Mouse (Mus musculus) gonadal fat pad, adult 2 months (tissue): ENCODE data around the gene Pbp2. TPM values are rescaled to one million over a fixed set of nuclear protein-coding genes. Genes with fewer than 3 reads are reported as not detected.

Experiments
- DNase-seq: peaks from one replicate; pipeline ENCODE4 v3.0.0-alpha.2; 2012; ENCODE audit warnings: low read depth
- polyA plus RNA-seq: library from polyadenylated mRNA; depleted of rRNA; stranded (reverse); fragments of >200 nt; gene quantifications from 2 replicates; pipeline ENCODE4 v1.2.3, GENCODE M21; 2012

Gene Pbp2
- polyA plus RNA-seq, 1 experiment: 0.61 TPM

DNA sequence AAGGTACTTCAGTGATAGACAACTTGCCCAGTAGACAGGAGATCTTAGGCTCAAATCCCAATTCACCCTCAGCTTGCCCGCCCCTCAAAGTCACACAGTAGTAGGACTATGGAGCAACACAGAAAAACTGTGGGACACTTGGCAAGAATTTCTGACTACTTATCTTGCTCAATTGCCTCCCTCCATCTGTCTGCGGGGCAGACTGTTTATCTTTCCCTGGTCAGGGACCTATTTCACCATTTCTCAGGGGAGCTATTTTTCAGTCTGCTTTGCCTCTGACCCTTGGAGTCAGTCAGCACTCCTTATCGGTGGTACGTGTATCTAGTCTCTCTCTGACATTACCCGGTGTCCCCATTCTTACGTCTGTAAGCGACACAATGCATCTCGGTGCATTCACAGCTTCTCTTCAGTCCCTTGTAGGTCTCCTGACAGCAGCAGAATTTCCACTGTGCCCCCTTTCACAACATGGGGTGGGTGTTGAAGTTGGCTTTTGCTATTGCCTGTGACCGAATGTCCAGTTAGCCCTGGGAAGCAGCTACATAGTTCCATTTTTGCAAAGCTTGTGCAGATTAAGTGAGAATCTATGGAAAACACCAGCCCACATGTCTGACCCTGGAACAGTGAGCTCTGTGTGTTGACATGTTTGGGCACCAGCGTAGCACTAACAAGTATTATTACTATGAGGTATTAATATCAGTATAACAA is 7.6 kb downstream of the Pbp2 start:
- DNase-seq: no peak

- DNase-seq: no peak
Measured at GRCm38 (mm10) chr6:135300469-135300868, 9.7 kb downstream of the Pbp2 start.

- DNase-seq: no peak
Measured at GRCm38 (mm10) chr6:135299024-135299550, 11.1 kb downstream of the Pbp2 start.

DNA sequence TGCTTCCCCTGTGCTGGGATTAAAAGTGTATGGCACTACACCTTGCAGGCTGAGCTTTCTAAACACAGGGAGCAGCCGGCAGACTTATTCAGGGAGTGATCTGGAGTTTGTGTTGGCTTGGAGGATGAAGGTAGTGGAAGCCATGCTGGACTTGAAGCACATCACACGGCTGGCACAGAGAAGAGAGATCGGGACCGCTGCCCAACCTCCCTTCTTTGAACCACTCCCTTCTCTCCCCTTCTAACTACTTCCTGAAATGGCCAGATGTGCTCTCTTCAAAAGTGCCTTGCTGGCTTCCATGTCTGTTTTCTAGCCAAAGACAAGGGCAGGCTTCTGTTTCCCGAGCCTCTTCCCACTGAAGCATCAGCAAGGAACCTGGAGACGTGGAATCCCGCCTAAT is 12.6 kb downstream of the Pbp2 start:
- no peak for DNase-seq

GRCm38 (mm10) chr6:135296267-135296666 is 13.9 kb downstream of the Pbp2 start:
- no peak for DNase-seq

- DNase-seq: peak; percentile 67
Measured at GRCm38 (mm10) chr6:135295082-135295861, 14.9 kb downstream of the Pbp2 start.

DNA sequence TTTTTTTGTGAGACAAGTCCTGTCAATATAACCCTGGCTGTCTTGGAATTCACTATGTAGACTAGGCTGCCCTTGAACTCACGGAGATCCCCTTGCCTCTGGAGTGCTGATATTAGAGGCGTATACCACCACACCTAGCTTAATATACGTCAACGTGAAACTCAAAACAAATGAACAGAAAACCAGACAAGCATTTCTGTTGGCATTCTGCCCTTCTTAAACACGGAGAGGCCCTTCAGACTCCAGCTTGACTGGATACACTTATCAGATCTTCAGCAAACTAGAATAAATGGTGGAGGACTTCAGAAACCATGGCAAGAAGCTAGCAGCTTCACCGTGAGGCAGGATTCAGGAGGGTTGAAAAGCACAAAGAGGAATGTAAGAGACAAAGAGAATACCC is 16.1 kb downstream of the Pbp2 start:
- no peak for DNase-seq

GRCm38 (mm10) chr6:135292391-135292790 is 17.8 kb downstream of the Pbp2 start:
- DNase-seq: no peak

- no peak for DNase-seq
Measured at GRCm38 (mm10) chr6:135279856-135280255, 30.3 kb downstream of the Pbp2 start.

- no peak for DNase-seq
Measured at GRCm38 (mm10) chr6:135279286-135279685, 30.9 kb downstream of the Pbp2 start.

DNA sequence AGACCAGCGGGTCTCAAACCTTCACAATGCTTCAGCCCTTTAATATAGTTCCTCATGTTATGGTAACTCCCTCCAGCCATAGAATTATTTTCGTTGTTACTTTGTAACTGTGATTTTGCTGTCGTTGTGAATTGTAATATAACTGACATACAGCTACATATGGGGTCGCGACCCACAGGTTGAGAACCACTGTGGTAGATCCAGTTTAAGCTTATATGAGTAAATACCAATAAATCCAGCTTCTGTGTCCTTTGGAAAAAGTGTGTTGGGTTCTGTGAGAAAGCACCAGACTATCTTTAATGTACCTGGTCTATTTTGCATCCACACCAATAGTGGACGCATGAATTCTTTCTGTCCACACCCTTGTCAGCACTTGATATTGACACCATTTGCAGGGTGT is 31.9 kb downstream of the Pbp2 start:
- DNase-seq: no peak

DNA sequence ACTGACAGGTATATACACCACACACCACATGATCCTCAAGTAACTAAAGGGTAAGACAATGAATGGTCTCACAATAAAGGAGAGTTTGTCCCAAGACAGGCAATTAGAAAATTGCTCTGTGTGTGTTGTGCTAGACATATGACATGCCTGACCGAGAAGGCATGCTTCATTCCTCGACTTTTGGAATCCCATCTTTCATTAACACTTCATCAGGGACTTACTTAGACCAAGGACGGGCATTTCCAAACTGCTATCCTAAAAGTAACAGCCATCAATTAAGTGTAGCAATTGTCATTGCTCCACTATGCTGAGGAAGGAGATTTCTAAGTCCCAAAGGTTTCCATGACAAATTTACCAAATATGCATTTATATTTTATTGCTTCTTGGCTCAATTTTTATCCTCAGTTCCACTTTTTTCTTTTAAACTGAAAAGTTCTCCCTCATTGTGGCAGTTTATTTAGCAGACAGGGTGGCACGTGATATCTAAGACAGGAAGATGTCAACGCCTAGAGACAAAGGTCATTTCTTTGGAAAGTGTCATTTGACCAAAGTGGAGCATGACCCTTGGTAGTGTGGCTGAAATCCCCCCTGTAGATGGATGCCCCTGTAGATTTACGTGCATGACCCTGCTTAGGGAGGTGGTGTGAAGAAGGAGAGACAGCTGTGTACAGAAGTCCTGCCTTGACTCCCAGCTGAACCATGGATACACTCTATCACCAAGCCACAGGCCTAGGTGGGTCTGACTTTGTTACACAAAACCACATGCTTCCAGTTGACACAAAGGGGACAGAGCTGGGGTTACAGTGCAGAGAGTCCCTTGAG is 33.5 kb downstream of the Pbp2 start:
- no peak for DNase-seq

- no peak for DNase-seq
Measured at GRCm38 (mm10) chr6:135275231-135275630, 35.0 kb downstream of the Pbp2 start.

DNA sequence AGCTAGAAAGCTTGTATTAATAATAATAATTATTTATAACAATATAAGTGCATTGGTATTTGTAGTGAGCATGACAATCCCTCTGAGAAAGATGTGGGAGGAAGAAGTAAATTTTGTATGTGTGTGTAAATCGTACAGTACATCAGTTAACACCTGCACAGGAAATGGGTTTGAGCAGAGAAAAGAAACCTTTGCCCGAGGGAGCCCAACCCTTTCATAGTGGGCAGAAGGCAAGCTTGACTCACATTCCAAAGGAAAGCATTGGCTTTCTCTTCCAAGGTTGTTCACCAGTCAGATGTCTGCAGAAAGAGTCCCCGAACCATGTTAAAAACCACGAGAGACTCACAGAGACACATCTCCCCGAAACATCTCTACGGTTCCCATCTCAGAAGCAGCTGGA is 37.1 kb downstream of the Pbp2 start:
- no peak for DNase-seq

DNA sequence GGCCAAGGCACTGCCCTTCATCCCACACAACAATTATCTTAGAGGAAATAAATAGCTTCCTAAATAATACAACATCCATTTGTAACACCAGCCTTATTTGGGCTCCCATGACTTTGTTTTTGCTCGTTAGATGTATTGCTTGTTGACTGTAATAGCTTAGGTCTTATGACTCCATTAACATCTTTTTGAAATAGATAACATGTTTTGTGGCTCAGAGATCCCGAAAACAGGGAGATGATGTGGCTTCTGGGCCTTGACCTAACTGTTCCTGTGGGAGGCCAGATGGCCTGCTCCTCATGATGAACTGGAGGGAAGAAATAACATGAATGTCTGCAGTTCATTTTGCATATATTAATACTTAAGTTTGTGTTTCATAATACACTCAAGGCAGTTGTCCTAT is 38.4 kb downstream of the Pbp2 start:
- no peak for DNase-seq

DNA sequence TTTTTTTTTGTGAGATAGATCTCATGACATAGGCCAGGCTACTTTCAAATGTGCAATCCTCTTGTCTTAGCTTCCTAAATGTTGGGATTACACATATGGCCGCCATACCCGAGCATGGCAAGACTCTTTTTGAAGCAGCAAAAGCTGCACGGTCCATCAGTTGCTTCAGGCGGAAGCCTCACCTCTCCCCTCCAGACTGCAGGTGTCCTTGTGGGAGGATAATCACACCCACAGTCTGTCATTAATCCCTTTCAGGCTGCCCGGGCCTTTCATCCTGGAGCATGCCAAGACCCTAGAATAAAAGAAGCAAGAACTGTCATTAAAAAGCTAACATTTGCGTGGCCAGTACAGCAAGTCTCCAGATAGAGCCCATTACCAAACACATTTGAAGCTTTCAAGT is 40.6 kb downstream of the Pbp2 start:
- no peak for DNase-seq

DNA sequence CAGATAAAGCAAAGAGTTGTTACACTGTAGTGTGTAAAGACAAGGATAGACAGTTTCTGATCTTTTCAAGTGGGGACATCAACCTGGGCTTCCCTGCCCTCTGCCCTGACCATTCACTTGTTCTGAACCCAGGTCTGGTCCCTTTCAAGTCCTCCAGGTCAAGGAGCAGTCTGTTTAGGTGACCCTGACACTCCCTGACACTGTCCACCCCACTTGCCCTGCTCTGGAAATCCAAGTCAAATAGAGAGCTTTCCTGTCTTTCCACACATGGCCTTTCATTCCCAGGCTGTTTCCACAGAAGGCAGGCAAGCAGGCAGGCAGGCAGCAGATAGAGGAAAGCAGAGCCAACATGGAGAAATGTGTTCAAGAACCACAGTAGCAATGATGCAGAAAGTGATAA is 41.8 kb downstream of the Pbp2 start:
- no peak for DNase-seq

- no peak for DNase-seq
Measured at GRCm38 (mm10) chr6:135267221-135267620, 43.0 kb downstream of the Pbp2 start.

GRCm38 (mm10) chr6:135266056-135266455 is 44.1 kb downstream of the Pbp2 start:
- no peak for DNase-seq

GRCm38 (mm10) chr6:135264136-135264535 is 46.1 kb downstream of the Pbp2 start:
- no peak for DNase-seq

- no peak for DNase-seq
Measured at GRCm38 (mm10) chr6:135262565-135262964, 47.6 kb downstream of the Pbp2 start.

DNA sequence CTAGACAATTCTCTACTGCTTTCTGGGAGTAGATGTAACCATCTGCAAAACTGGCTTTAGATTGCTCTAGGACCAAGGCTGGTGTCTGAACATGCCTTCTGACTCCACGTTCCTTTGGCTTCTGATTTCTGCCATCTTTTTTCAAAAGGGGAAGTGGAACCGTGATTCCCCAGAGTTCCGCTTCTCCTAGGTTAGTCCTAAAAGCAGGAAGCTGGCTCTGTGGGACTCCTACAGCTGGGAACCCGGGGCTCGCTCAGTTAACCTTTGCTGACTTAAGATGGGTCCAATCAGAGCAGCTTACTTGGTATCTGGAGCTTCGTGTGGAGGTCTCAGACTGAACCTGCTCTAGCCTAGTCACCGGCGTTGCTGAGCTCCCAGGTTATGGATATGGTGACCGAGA is 49.1 kb downstream of the Pbp2 start:
- no peak for DNase-seq
